Mouse (Mus musculus) embryonic facial prominence, embryonic 13.5 days (tissue): ENCODE results near the gene Tmbim1. TPM values are rescaled to one million over a fixed set of nuclear protein-coding genes. Genes with fewer than 3 reads are reported as not detected.

ENCODE experiments used
- ATAC-seq: fragments of 200-750 bp; cut with Nextera tagmentation; 2 replicates; pipeline ENCODE4 v1.8.0; 2017; ENCODE audit warnings: low read depth; ENCODE audit not compliant: insufficient number of reproducible peaks, insufficient read depth, low FRiP score, low TSS enrichment
- H3K27ac ChIP-seq: fragments of 300-500 bp; sonication (generic); 2 replicates; pipeline ENCODE4 v1.5.1; 2015; ENCODE audit warnings: moderate library complexity, mild to moderate bottlenecking, inconsistent platforms
- H3K27me3 ChIP-seq: fragments of 300-500 bp; sonication (generic); 2 replicates; pipeline ENCODE4 v1.6.1; 2015; ENCODE audit warnings: mild to moderate bottlenecking, inconsistent platforms
- H3K36me3 ChIP-seq: fragments of 300-500 bp; sonication (generic); 2 replicates; pipeline ENCODE4 v1.6.1; 2015; ENCODE audit warnings: mild to moderate bottlenecking, inconsistent platforms
- H3K4me1 ChIP-seq: fragments of 300-500 bp; sonication (generic); 2 replicates; pipeline ENCODE4 v1.6.1; 2015; ENCODE audit warnings: inconsistent platforms
- H3K4me2 ChIP-seq: fragments of 300-500 bp; sonication (generic); 2 replicates; pipeline ENCODE4 v1.6.1; 2015; ENCODE audit warnings: moderate library complexity, mild to moderate bottlenecking, inconsistent platforms
- H3K4me3 ChIP-seq: fragments of 300-500 bp; sonication (generic); 2 replicates; pipeline ENCODE4 v1.5.1; 2015; ENCODE audit warnings: mild to moderate bottlenecking, inconsistent platforms
- H3K9ac ChIP-seq: fragments of 300-500 bp; sonication (generic); 2 replicates; pipeline ENCODE4 v1.6.1; 2015; ENCODE audit warnings: mild to moderate bottlenecking, inconsistent platforms
- H3K9me3 ChIP-seq: fragments of 300-500 bp; sonication (generic); 2 replicates; pipeline ENCODE4 v1.6.1; 2016; ENCODE audit warnings: inconsistent platforms
- WGBS: fragments of 180-500 bp; shearing (Covaris S2); methylation state at CpG from one replicate; pipeline ENCODE4 v1.1.7; 2015; ENCODE audit warnings: mixed read lengths; 5-methylcytosine and 5-hydroxymethylcytosine counted together
- polyA plus RNA-seq: library from polyadenylated mRNA; unstranded; fragments of >200 nt; fragmentation: Nextera tagmentation; extraction: Ambion mirVana; gene quantifications from 2 replicates; pipeline ENCODE4 v1.2.1, GENCODE M21; 2015

Gene Tmbim1
- polyA plus RNA-seq, 1 experiment from 2014 or later: 29.4 TPM

GRCm38 (mm10) chr1:74283686-74284463 lies 21.5 kb downstream of the Tmbim1 start:
- peaks cover 27% of the 10 kb centered on the region for H3K4me1 ChIP-seq
- H3K4me3 ChIP-seq: peak overlapping the region; percentile 80
- H3K4me2 ChIP-seq: peak overlapping the region; percentile 89
- H3K9ac ChIP-seq: peak overlapping the region; percentile 90
- peak overlapping the region; percentile 82 for H3K27ac ChIP-seq
- no peaks in the 10 kb centered on the region for H3K9me3 ChIP-seq
- ATAC-seq: peak; percentile 44
- WGBS: 13% methylated on average over 15 of the region's 15 CpGs
- H3K27me3 ChIP-seq: no peaks in the 10 kb centered on the region
- H3K36me3 ChIP-seq: peaks cover 58% of the 10 kb centered on the region

GRCm38 (mm10) chr1:74282896-74283625 lies 22.4 kb downstream of the Tmbim1 start:
- Histone ChIP-seq H3K36me3 (peaks cover 55% of the 10 kb centered on the region), H3K9ac (no peak overlapping the region), H3K4me3 (no peak overlapping the region), H3K9me3 (no peaks in the 10 kb centered on the region), H3K4me1 (peaks cover 25% of the 10 kb centered on the region), H3K27me3 (no peaks in the 10 kb centered on the region), H3K27ac (no peak overlapping the region), H3K4me2 (peak overlapping the region; percentile 89)
- 88% methylated on average over 10 of the region's 10 CpGs for WGBS
- no peak for ATAC-seq

DNA sequence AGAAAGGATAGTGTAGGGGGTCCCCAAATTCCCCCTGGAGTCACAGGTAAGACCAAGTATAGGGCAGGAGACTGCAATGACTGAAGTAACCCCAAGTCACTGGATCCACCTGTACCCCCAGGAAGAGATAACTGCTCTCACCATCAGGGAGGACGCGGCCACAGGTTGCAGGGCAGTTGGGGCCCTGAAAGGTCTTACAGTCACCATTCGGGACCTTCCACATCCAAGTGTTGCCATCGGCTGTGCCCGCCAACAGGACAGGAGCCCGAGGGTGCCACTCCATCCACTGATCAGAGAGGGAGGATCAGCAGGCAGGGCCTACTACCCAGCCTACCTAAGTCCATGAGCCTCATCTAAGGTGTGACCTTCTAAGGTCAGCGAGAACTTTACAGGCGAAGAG lies 23.5 kb downstream of the Tmbim1 start:
- no peak overlapping the region for H3K4me2 ChIP-seq
- WGBS: 97% methylated on average over 8 of the region's 8 CpGs
- no peaks in the 10 kb centered on the region for H3K9me3 ChIP-seq
- no peak for ATAC-seq
- H3K27ac ChIP-seq: no peak overlapping the region
- 0 out of 2 replicates have a peak overlapping the region, but pooled peaks have one; percentile 11 for H3K9ac ChIP-seq
- H3K4me3 ChIP-seq: no peak overlapping the region
- H3K36me3 ChIP-seq: peaks cover 49% of the 10 kb centered on the region
- peaks cover 29% of the 10 kb centered on the region for H3K4me1 ChIP-seq
- H3K27me3 ChIP-seq: no peaks in the 10 kb centered on the region

- Histone ChIP-seq H3K9ac (0 out of 2 replicates have a peak overlapping the region, but pooled peaks have one; percentile 7), H3K27me3 (no peaks in the 10 kb centered on the region), H3K4me2 (no peak overlapping the region), H3K4me3 (no peak overlapping the region), H3K4me1 (peaks cover 27% of the 10 kb centered on the region), H3K9me3 (no peaks in the 10 kb centered on the region), H3K27ac (no peak overlapping the region), H3K36me3 (peaks cover 49% of the 10 kb centered on the region)
- WGBS: 88% methylated on average over 2 of the region's 2 CpGs
- ATAC-seq: no peak
Observed at GRCm38 (mm10) chr1:74281372-74281771, 24.1 kb downstream of the Tmbim1 start.

GRCm38 (mm10) chr1:74280591-74281325 lies 24.7 kb downstream of the Tmbim1 start:
- 90% methylated on average over 14 of the region's 14 CpGs for WGBS
- H3K9ac ChIP-seq: 0 out of 2 replicates have a peak overlapping the region, but pooled peaks have one; percentile 7
- no peak for ATAC-seq
- peaks cover 21% of the 10 kb centered on the region for H3K4me1 ChIP-seq
- no peak overlapping the region for H3K4me3 ChIP-seq
- H3K36me3 ChIP-seq: peaks cover 49% of the 10 kb centered on the region
- H3K4me2 ChIP-seq: no peak overlapping the region
- no peaks in the 10 kb centered on the region for H3K27me3 ChIP-seq
- no peak overlapping the region for H3K27ac ChIP-seq
- H3K9me3 ChIP-seq: no peaks in the 10 kb centered on the region

- H3K36me3 ChIP-seq: peaks cover 49% of the 10 kb centered on the region
- H3K4me2 ChIP-seq: no peak overlapping the region
- no peak overlapping the region for H3K4me3 ChIP-seq
- no peak overlapping the region for H3K9ac ChIP-seq
- no peaks in the 10 kb centered on the region for H3K27me3 ChIP-seq
- no peaks in the 10 kb centered on the region for H3K9me3 ChIP-seq
- peaks cover 30% of the 10 kb centered on the region for H3K4me1 ChIP-seq
- no peak for ATAC-seq
- H3K27ac ChIP-seq: no peak overlapping the region
- WGBS: 88% methylated on average over 11 of the region's 11 CpGs
Observed at GRCm38 (mm10) chr1:74278988-74279387, 26.4 kb downstream of the Tmbim1 start.

GRCm38 (mm10) chr1:74278538-74278937 lies 26.9 kb downstream of the Tmbim1 start, which contains the start of gene Gpbar1:
Gpbar1 (plus strand) TSS chr1:74278550.
- no peak within 1 kb of the TSS for H3K4me2 ChIP-seq
- peaks cover 26% of the 10 kb centered on the region for H3K4me1 ChIP-seq
- H3K27ac ChIP-seq: no peak within 1 kb of the TSS
- ATAC-seq: no peak
- H3K36me3 ChIP-seq: peaks cover 49% of the 10 kb centered on the region
- H3K4me3 ChIP-seq: no peak within 1 kb of the TSS
- H3K27me3 ChIP-seq: no peaks in the 10 kb centered on the region
- 0 out of 2 replicates have a peak within 1 kb of the TSS, but pooled peaks have one; percentile 16 for H3K9ac ChIP-seq
- 92% methylated on average over 10 of the region's 10 CpGs for WGBS
- H3K9me3 ChIP-seq: no peaks in the 10 kb centered on the region

- peaks cover 46% of the 10 kb centered on the region for H3K36me3 ChIP-seq
- H3K4me3 ChIP-seq: no peak overlapping the region
- H3K9ac ChIP-seq: 0 out of 2 replicates have a peak overlapping the region, but pooled peaks have one; percentile 16
- peaks cover 22% of the 10 kb centered on the region for H3K4me1 ChIP-seq
- H3K9me3 ChIP-seq: no peaks in the 10 kb centered on the region
- H3K27me3 ChIP-seq: no peaks in the 10 kb centered on the region
- WGBS: 61% methylated on average over 8 of the region's 8 CpGs
- H3K4me2 ChIP-seq: no peak overlapping the region
- no peak overlapping the region for H3K27ac ChIP-seq
- no peak for ATAC-seq
Observed at GRCm38 (mm10) chr1:74277883-74278537, 27.4 kb downstream of the Tmbim1 start.

DNA sequence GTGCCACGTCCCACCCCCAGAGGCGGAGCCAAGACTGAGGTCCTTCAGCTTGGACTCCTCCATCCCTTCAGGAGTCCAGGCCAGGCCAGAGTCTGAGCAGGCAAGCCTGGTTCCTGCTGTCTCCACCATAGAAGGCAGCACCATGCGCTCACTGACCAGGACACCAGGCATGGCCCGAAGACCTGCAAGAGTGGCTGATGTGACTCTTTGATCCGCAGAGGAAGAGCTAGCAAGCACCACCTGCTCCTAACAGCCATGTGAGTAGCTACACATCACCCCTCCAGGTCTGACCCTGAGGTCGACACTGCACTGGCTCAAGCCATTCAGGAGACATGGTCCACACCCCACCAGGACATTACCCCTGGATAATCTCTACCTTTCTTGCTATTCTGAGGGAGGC lies 28.4 kb downstream of the Tmbim1 start:
- no peak overlapping the region for H3K4me2 ChIP-seq
- H3K9me3 ChIP-seq: no peaks in the 10 kb centered on the region
- H3K36me3 ChIP-seq: peaks cover 37% of the 10 kb centered on the region
- no peaks in the 10 kb centered on the region for H3K27me3 ChIP-seq
- H3K4me3 ChIP-seq: no peak overlapping the region
- no peak for ATAC-seq
- peaks cover 18% of the 10 kb centered on the region for H3K4me1 ChIP-seq
- WGBS: 65% methylated on average over 6 of the region's 6 CpGs
- H3K9ac ChIP-seq: no peak overlapping the region
- no peak overlapping the region for H3K27ac ChIP-seq

DNA sequence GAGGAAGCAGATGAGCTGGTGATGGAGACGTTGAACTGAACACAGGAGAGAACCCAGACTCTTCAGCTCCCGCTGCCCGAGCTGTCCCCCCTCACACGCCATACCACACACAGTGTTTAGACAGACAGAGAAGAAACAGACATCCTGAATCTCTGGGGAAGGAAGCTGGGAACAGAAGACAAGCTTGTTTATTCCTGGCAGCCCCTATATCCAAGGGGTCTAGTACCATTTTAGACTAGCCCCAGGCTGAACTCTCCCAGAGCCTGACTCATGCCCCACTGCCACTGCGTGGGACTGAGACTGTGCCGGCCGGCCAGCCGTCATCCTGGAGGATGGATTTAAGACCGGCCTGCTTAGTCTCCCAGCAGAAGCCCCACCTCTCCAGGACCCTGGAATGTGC lies 30.4 kb downstream of the Tmbim1 start:
- no peak overlapping the region for H3K27ac ChIP-seq
- H3K9ac ChIP-seq: 0 out of 2 replicates have a peak overlapping the region, but pooled peaks have one; percentile 32
- no peaks in the 10 kb centered on the region for H3K27me3 ChIP-seq
- ATAC-seq: no peak
- 12% methylated on average over 9 of the region's 9 CpGs for WGBS
- no peak overlapping the region for H3K4me3 ChIP-seq
- H3K36me3 ChIP-seq: peaks cover 16% of the 10 kb centered on the region
- peak overlapping the region; percentile 28 for H3K4me2 ChIP-seq
- no peaks in the 10 kb centered on the region for H3K9me3 ChIP-seq
- peaks cover 18% of the 10 kb centered on the region for H3K4me1 ChIP-seq

DNA sequence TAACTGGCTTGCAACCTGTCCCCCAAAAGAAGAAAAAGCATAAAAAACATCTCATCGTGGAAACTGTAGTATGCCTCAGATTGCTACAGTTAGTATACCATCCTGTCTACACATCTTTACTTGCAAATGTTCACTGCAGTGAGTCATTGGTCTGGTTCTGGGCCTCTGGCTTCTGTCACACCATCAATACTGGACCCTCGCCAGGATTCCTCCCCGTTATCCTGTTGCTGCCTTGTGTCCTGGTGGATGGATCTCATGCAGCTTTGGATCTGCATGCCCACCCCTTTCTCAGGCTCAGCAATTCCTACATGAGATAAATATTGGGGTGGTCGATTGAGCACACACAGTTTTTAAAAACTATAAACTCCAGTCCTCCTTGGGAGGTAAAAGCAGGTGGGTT lies 33.8 kb downstream of the Tmbim1 start:
- Histone ChIP-seq H3K4me1 (peaks cover 14% of the 10 kb centered on the region), H3K4me3 (no peak overlapping the region), H3K27me3 (no peaks in the 10 kb centered on the region), H3K27ac (no peak overlapping the region), H3K36me3 (peaks cover 25% of the 10 kb centered on the region), H3K4me2 (no peak overlapping the region), H3K9me3 (no peaks in the 10 kb centered on the region), H3K9ac (no peak overlapping the region)
- ATAC-seq: no peak
- 81% methylated on average over 4 of the region's 4 CpGs for WGBS
